Mouse (Mus musculus) adrenal gland (tissue): Measurements from ENCODE around the gene Mon2.

ENCODE experiments used
- intact Hi-C: fragments of 180-260 bp; cut with DNase I; formaldehyde crosslinking; loops from one replicate; pipeline ENCODE4 v1.15.1; 2025
- long read RNA-seq, 2 experiments: library from polyadenylated mRNA; unstranded; transcript quantifications; one replicate each; pipeline ENCODE4 v2.0.0; 2020; ENCODE audit warnings: borderline replicate concordance in 1 of 2; ENCODE audit not compliant: insufficient replicate concordance in 1 of 2

Gene Mon2
- long read RNA-seq, experiment 1, partial matches to known transcripts: 2 of 3 reads
- long read RNA-seq, experiment 1, other reads (novel, unspliced or antisense): 1 of 3 reads
- long read RNA-seq, experiment 2, partial matches to known transcripts: 7 of 10 reads
- long read RNA-seq, experiment 2, other reads (novel, unspliced or antisense): 3 of 10 reads

GRCm38 (mm10) chr10:123076245-123077023, at the start of gene Mon2:
Gene Mon2, minus strand, starts transcription at chr10:123076505.
- intact Hi-C loops: no loop called here

DNA sequence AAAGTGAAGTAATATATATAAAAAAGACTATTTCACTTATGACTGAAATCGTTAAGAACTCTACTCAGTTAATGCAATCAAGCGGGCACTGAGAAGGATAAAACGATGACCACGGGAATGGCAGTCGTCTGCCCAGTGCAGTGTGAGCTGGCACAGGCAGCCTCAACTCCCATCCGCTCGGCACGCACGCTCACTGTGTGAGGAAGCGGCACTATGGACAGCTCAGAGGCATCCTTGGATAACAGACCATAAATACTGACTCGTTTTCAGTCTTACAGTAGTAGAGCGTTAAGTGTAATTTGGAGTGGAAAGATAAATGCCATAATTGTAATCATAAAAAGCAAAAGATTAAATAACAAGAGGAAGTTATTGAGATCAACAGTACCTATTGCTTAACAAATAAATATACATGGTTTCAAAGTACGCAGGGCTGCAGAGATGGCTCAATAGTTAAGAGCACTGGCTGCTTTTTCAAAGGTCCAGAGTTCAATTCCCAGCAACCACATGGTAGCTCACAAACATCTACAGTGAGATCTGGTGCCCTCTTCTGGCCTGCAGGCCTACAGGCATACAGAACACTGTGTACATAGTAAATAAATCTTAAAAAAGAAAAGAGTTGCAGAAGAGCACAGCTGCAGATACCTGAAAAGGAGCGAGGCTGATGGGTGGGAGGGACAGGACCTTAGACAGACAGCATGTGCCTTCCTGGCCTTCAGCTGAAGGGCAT, 44.5 kb upstream of the Mon2 start:
- intact Hi-C loops: no loop called here

- intact Hi-C loops: loop anchor here (10.0 kb wide), 1 partner anchor 92 kb away; no protein-coding TSS in a partner anchor
Observed at GRCm38 (mm10) chr10:123116861-123117260, 40.6 kb upstream of the Mon2 start.

- intact Hi-C loops: loop anchor here (10.0 kb wide), 1 partner anchor 89 kb away; no protein-coding TSS in a partner anchor
Observed at GRCm38 (mm10) chr10:123113466-123113865, 37.2 kb upstream of the Mon2 start.

GRCm38 (mm10) chr10:123112787-123113168, 36.5 kb upstream of the Mon2 start:
- intact Hi-C loops: loop anchor here (10.0 kb wide), 1 partner anchor 88 kb away; no protein-coding TSS in a partner anchor

DNA sequence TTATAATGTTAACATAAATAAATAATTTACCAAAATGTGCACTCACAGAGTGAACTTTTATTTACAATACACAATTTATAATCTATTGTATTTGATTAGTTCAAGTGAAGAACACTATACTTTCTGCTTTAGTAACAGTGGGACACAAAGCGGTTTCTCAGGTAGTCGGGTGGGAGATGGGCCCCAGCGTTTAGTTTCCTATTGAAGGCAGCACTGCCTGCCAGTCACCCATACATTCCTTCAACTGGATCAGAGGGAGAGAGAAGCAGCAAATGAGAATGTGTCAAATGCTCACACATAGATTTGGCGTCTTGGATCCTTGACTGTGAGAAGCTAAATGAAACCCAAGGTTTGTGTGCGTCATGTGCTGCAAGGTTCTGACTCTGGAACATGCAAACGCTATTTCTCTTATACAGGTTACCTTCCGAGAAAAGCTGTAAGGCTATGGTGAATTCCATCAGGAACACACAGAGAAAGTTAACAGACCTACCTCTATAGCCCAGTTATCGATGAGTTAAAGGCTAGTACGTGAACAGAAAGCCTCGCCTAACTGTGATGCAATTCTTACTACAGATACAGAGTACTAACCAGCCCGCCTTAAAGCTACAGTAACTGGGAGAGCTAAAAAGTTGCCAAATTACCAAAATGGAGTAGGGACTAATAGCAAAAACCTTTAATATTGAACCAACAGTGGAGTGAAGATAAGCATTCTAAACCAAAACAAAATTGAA, 35.9 kb upstream of the Mon2 start:
- intact Hi-C loops: loop anchor here (10.0 kb wide), 1 partner anchor 87 kb away; no protein-coding TSS in a partner anchor

DNA sequence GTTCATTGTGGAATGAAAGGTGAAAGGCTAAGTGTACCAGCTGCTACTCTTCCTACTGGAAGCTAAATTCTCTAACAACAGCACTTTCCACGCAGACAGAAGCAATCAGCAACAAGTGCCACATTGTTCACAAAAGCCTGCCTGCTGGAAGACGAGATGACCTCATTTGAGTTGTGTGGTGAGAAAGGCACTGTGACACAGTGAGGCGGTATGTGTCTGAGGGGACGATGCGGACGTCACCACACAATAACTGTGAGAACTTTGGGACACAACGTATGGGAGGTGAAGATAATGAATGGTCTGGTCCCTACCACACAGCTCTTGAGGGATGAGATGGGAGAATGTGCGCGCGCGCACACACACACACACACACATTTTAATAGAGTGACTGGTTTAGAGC, 34.2 kb upstream of the Mon2 start:
- intact Hi-C loops: loop anchor here (10.0 kb wide), 1 partner anchor 86 kb away; no protein-coding TSS in a partner anchor

- intact Hi-C loops: no loop called here
Observed at GRCm38 (mm10) chr10:123108527-123108926, 32.2 kb upstream of the Mon2 start.

DNA sequence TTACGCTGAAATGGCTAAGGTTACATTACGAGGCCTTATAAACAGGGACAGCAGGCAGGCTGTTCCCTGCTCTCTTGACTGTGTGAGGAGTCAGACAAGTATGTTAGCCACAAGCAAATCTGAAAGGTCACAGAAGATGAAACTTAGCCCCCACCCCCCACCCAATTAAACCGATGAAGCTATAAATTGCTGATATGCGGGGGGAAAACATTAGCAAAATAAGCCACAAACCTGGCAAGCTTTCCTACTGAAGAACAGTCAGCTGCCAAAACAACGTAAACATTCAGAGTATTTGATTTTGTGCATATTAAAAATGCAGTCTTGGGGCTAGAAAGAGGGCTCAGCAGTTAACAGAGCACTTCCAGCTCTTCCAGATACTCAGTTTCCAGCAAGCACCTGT, 31.8 kb upstream of the Mon2 start:
- intact Hi-C loops: no loop called here

DNA sequence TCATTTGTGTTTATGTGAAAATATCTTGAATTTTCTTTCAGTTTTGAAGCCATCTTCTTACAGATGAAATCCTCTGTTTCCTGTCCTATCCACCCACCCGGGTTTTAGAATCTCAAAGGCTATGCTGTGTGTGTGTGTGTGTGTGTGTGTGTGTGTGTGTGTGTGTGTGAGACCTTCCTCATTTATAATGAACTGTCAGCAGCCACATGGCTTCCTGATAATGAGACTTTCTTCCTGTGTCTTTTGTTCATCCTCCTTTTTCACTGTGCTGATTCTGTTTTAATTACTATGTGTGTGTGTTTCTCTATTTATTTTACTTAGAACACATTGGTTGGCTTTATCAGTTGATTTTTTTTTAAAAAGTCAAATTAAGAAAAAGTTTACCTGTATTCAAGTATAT, 25.0 kb upstream of the Mon2 start:
- intact Hi-C loops: no loop called here

GRCm38 (mm10) chr10:123100584-123100983, 24.3 kb upstream of the Mon2 start:
- intact Hi-C loops: no loop called here

DNA sequence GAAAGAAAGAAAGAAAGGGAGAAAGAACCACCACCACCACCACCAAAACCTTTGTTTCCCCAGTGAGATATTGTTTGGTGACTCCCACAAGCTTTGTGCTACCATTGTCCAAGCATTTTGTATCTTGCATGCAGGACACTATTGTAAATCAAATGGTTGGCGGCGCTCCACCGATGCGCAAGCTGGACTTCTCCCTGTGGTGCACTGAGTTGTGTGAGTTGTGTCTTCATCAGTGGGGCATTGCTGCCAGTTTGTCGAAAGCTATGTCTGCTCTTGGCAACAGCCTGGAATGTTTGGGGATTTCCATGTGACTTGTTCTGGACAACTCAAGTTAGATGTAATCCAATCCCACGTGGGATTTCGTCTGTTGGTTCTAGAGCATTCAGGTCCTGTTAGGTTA, 18.2 kb upstream of the Mon2 start:
- intact Hi-C loops: loop anchor here (5.0 kb wide), 3 partner anchors 52 to 542 kb away; no protein-coding TSS in a partner anchor

DNA sequence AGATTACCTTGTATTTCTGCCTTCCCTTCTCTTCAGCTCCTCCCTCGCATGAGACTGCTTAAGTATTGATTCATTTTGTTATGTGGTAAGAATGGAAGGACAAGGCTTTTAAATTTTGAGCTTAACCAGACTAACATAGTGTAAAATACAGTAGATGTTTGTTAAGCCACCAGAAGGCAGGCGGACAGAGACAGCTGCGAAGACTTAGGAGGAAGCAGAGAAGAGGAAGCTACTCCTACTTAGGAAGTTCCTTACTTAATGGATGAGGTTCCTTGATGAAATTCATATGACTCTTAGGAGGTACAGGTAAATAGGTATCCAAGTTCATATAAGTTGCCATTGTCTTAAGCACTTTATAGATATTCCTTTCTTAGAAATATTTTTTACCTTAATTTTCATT, 16.3 kb upstream of the Mon2 start:
- intact Hi-C loops: loop anchor here (5.0 kb wide), 3 partner anchors 50 to 540 kb away; no protein-coding TSS in a partner anchor

DNA sequence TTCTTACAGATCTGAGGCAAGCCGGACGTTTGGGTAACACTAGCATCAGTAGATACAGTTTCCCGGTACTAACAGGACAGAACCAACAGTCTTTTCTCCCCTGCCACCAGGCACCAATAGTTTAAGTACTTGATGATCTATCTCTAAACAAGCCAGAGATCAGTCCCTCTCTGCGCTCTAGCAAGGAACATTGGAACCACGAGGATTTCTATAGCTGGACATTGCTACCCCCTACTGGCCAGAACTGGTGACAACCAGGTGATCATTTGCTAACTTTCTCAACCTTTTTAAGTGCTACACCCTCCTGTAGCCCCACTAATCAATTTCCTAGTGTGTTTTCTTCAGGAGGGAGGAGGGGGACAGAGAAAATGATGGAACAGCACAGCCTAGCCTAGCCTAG, 15.4 kb upstream of the Mon2 start:
- intact Hi-C loops: loop anchor here (5.0 kb wide), 3 partner anchors 49 to 539 kb away; no protein-coding TSS in a partner anchor

- intact Hi-C loops: no loop called here
Observed at GRCm38 (mm10) chr10:123089425-123089930, 13.2 kb upstream of the Mon2 start.

DNA sequence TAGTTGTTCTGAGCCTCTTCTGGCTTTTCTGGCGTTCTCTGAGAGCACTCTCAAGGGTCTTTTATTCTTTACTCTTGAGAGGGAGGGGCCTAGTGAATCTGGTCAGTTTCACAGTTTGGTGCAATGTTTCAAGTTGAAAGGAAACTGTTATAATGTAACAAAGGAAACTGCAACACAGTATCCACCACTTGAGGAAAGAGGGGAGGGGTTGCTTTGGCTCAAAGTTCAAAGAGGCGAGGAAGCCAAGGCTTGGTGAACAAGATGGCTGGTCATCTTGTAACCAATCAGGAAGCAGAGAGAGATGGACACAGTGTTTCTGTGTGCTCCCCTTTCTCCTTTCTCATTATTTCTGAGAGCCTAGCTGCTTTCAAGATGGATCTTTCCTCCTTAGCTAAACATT, 10.5 kb upstream of the Mon2 start:
- intact Hi-C loops: no loop called here

- intact Hi-C loops: no loop called here
Observed at GRCm38 (mm10) chr10:123084900-123085641, 8.8 kb upstream of the Mon2 start.

DNA sequence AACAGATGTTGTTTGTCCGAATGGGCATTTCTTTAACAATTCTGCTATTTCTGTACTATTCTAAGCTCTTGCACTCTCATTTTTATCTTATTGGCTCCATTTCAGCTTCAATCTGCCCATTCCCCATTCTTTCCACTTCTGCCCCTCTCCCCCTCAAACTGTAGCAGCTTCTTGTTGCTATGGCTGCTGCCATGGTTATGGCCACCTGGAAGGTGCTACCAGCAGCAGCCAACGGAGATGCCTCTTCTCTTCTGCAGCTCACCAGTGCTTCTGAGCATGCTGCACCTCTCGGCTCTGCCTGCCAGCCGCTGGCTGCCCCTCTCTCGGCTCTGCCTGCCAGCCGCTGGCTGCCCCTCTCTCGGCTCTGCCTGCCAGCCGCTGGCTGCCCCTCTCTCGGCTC, 8.0 kb upstream of the Mon2 start:
- intact Hi-C loops: no loop called here

GRCm38 (mm10) chr10:123075751-123076242, 508 bp downstream of the Mon2 start:
- intact Hi-C loops: no loop called here

DNA sequence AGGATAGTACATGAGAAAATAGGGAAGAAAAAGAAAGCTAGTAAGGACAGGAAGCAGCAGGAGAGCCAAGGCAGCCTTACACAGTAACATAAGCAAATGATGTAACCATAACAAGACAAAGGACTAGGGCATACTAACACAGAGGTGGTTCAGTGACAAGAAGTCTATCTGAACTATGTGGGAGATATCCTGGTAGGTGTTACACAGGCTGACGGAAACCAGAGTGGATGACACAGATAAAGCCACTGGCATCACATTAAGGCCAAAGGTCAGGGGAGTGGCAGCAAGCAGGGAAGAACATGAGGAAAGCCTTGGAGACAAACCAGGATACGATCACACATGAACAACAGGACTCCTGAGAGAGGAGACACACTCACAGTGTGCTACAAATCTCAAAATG, 4.3 kb downstream of the Mon2 start:
- intact Hi-C loops: no loop called here
